Mouse (Mus musculus): Measurements from ENCODE around the gene Vav1. TPM values are rescaled to one million over a fixed set of nuclear protein-coding genes. Genes with fewer than 3 reads are reported as not detected.

Vav1 gene
- polyA plus RNA-seq, 1 experiment from 2014 or later = 1.4 TPM

- Histone ChIP-seq H3K9ac (ENCODE audit: low read length) (no peak overlapping the region), H3K27me3 (ENCODE audit: control insufficient read depth, insufficient read depth, low read length) (no peaks in the 10 kb centered on the region), H3K4me1 (ENCODE audit: control insufficient read depth in 2 of 2, insufficient read depth in 2 of 2, low read length in 2 of 2) (no peaks in the 10 kb centered on the region), H3K36me3 (ENCODE audit: control insufficient read depth, insufficient read depth, low read length) (peaks cover 99% of the 10 kb centered on the region), H3K4me3 (ENCODE audit: control insufficient read depth in 1 of 2, insufficient read depth in 1 of 2, low read depth in 1 of 2, low read length in 2 of 2) (no peak overlapping the region), H3K4me2 (ENCODE audit: low read length) (no peak overlapping the region), H3K27ac (replicated peaks in 1 of 2; ENCODE audit: control insufficient read depth in 1 of 2, insufficient read depth in 1 of 2, low read depth in 2 of 2, low read length in 2 of 2) (no peak overlapping the region), H3K9me3 (ENCODE audit: control insufficient read depth, low read length) (no peaks in the 10 kb centered on the region)
- ATAC-seq (ENCODE audit: insufficient number of reproducible peaks, insufficient read depth, low FRiP score, low read depth) = no peak
- WGBS = 88% methylated on average over 3 of the region's 3 CpGs
Measured at GRCm38 (mm10) chr17:57258191-57258590, 20.7 kb upstream of the Vav1 start.

DNA sequence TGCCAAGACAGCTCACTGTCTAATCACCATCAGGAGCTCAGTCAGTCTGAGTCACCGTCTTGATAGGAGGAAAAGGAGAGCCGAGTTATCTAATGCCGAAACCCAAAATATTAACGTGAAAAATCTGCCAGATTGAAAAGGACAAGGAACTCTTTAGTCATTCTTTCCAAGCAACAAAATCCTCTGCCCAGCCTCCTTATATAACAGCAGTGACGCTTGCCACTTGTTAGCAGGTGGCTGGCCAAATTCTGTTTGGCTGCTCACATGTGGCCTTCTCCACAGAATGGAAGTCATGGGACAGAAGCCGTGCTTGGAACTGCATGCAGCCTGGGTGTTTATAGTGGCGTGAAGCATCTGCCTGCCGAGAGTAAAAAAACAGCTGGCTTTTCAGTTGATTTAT is 19.2 kb upstream of the Vav1 start:
- Histone ChIP-seq H3K36me3 (ENCODE audit: control insufficient read depth, insufficient read depth, low read length) (peaks cover 92% of the 10 kb centered on the region), H3K9me3 (ENCODE audit: control insufficient read depth, low read length) (no peaks in the 10 kb centered on the region), H3K27me3 (ENCODE audit: control insufficient read depth, insufficient read depth, low read length) (no peaks in the 10 kb centered on the region), H3K4me2 (ENCODE audit: low read length) (no peak overlapping the region), H3K9ac (ENCODE audit: low read length) (no peak overlapping the region), H3K4me3 (ENCODE audit: control insufficient read depth in 1 of 2, insufficient read depth in 1 of 2, low read depth in 1 of 2, low read length in 2 of 2) (no peak overlapping the region), H3K4me1 (ENCODE audit: control insufficient read depth in 2 of 2, insufficient read depth in 2 of 2, low read length in 2 of 2) (peaks cover 0 to under 1% of the 10 kb centered on the region in 2 experiments; a peak in 1 of 4 replicates), H3K27ac (replicated peaks in 1 of 2; ENCODE audit: control insufficient read depth in 1 of 2, insufficient read depth in 1 of 2, low read depth in 2 of 2, low read length in 2 of 2) (no peak overlapping the region)
- no peak for ATAC-seq (ENCODE audit: insufficient number of reproducible peaks, insufficient read depth, low FRiP score, low read depth)
- 81% methylated on average over 8 of the region's 8 CpGs for WGBS

- H3K4me1 ChIP-seq (ENCODE audit: control insufficient read depth in 2 of 2, insufficient read depth in 2 of 2, low read length in 2 of 2) = peaks cover 0 to 6% of the 10 kb centered on the region in 2 experiments; a peak in 1 of 4 replicates
- H3K36me3 ChIP-seq (ENCODE audit: control insufficient read depth, insufficient read depth, low read length) = peaks cover 86% of the 10 kb centered on the region
- no peak overlapping the region for H3K4me2 ChIP-seq (ENCODE audit: low read length)
- no peak for ATAC-seq (ENCODE audit: insufficient number of reproducible peaks, insufficient read depth, low FRiP score, low read depth)
- no peak overlapping the region for H3K27ac ChIP-seq (replicated peaks in 1 of 2; ENCODE audit: control insufficient read depth in 1 of 2, insufficient read depth in 1 of 2, low read depth in 2 of 2, low read length in 2 of 2)
- no peak overlapping the region for H3K9ac ChIP-seq (ENCODE audit: low read length)
- no peaks in the 10 kb centered on the region for H3K9me3 ChIP-seq (ENCODE audit: control insufficient read depth, low read length)
- 72% methylated on average over 9 of the region's 9 CpGs for WGBS
- H3K27me3 ChIP-seq (ENCODE audit: control insufficient read depth, insufficient read depth, low read length) = no peaks in the 10 kb centered on the region
- H3K4me3 ChIP-seq (ENCODE audit: control insufficient read depth in 1 of 2, insufficient read depth in 1 of 2, low read depth in 1 of 2, low read length in 2 of 2) = no peak overlapping the region
Measured at GRCm38 (mm10) chr17:57260351-57260750, 18.5 kb upstream of the Vav1 start.

- 82% methylated on average over 4 of the region's 4 CpGs for WGBS
- no peaks in the 10 kb centered on the region for H3K27me3 ChIP-seq (ENCODE audit: control insufficient read depth, insufficient read depth, low read length)
- H3K4me1 ChIP-seq (ENCODE audit: control insufficient read depth in 2 of 2, insufficient read depth in 2 of 2, low read length in 2 of 2) = peaks cover 0 to 6% of the 10 kb centered on the region in 2 experiments; a peak in 1 of 4 replicates
- H3K4me3 ChIP-seq (ENCODE audit: control insufficient read depth in 1 of 2, insufficient read depth in 1 of 2, low read depth in 1 of 2, low read length in 2 of 2) = no peak overlapping the region
- peaks cover 76% of the 10 kb centered on the region for H3K36me3 ChIP-seq (ENCODE audit: control insufficient read depth, insufficient read depth, low read length)
- H3K9me3 ChIP-seq (ENCODE audit: control insufficient read depth, low read length) = no peaks in the 10 kb centered on the region
- H3K27ac ChIP-seq (replicated peaks in 1 of 2; ENCODE audit: control insufficient read depth in 1 of 2, insufficient read depth in 1 of 2, low read depth in 2 of 2, low read length in 2 of 2) = no peak overlapping the region
- H3K4me2 ChIP-seq (ENCODE audit: low read length) = no peak overlapping the region
- no peak for ATAC-seq (ENCODE audit: insufficient number of reproducible peaks, insufficient read depth, low FRiP score, low read depth)
- no peak overlapping the region for H3K9ac ChIP-seq (ENCODE audit: low read length)
Measured at GRCm38 (mm10) chr17:57261286-57261685, 17.6 kb upstream of the Vav1 start.

GRCm38 (mm10) chr17:57261796-57262195 is 17.1 kb upstream of the Vav1 start:
- no peaks in the 10 kb centered on the region for H3K27me3 ChIP-seq (ENCODE audit: control insufficient read depth, insufficient read depth, low read length)
- H3K27ac ChIP-seq (replicated peaks in 1 of 2; ENCODE audit: control insufficient read depth in 1 of 2, insufficient read depth in 1 of 2, low read depth in 2 of 2, low read length in 2 of 2) = no peak overlapping the region
- no peaks in the 10 kb centered on the region for H3K9me3 ChIP-seq (ENCODE audit: control insufficient read depth, low read length)
- no peak overlapping the region for H3K4me3 ChIP-seq (ENCODE audit: control insufficient read depth in 1 of 2, insufficient read depth in 1 of 2, low read depth in 1 of 2, low read length in 2 of 2)
- H3K4me2 ChIP-seq (ENCODE audit: low read length) = no peak overlapping the region
- no peak for ATAC-seq (ENCODE audit: insufficient number of reproducible peaks, insufficient read depth, low FRiP score, low read depth)
- peaks cover 71% of the 10 kb centered on the region for H3K36me3 ChIP-seq (ENCODE audit: control insufficient read depth, insufficient read depth, low read length)
- 33% methylated on average over 1 of the region's 1 CpGs for WGBS
- H3K4me1 ChIP-seq (ENCODE audit: control insufficient read depth in 2 of 2, insufficient read depth in 2 of 2, low read length in 2 of 2) = peaks cover 0 to 6% of the 10 kb centered on the region in 2 experiments; a peak in 1 of 4 replicates
- H3K9ac ChIP-seq (ENCODE audit: low read length) = no peak overlapping the region

GRCm38 (mm10) chr17:57262901-57263550 is 15.9 kb upstream of the Vav1 start:
- H3K27ac ChIP-seq (replicated peaks in 1 of 2; ENCODE audit: control insufficient read depth in 1 of 2, insufficient read depth in 1 of 2, low read depth in 2 of 2, low read length in 2 of 2) = no peak overlapping the region
- H3K4me3 ChIP-seq (ENCODE audit: control insufficient read depth in 1 of 2, insufficient read depth in 1 of 2, low read depth in 1 of 2, low read length in 2 of 2) = no peak overlapping the region
- H3K27me3 ChIP-seq (ENCODE audit: control insufficient read depth, insufficient read depth, low read length) = no peaks in the 10 kb centered on the region
- H3K9me3 ChIP-seq (ENCODE audit: control insufficient read depth, low read length) = no peaks in the 10 kb centered on the region
- 87% methylated on average over 17 of the region's 17 CpGs for WGBS
- H3K36me3 ChIP-seq (ENCODE audit: control insufficient read depth, insufficient read depth, low read length) = peaks cover 59% of the 10 kb centered on the region
- H3K4me2 ChIP-seq (ENCODE audit: low read length) = no peak overlapping the region
- no peak for ATAC-seq (ENCODE audit: insufficient number of reproducible peaks, insufficient read depth, low FRiP score, low read depth)
- peaks cover 0 to 6% of the 10 kb centered on the region in 2 experiments; a peak in 1 of 4 replicates for H3K4me1 ChIP-seq (ENCODE audit: control insufficient read depth in 2 of 2, insufficient read depth in 2 of 2, low read length in 2 of 2)
- no peak overlapping the region for H3K9ac ChIP-seq (ENCODE audit: low read length)

DNA sequence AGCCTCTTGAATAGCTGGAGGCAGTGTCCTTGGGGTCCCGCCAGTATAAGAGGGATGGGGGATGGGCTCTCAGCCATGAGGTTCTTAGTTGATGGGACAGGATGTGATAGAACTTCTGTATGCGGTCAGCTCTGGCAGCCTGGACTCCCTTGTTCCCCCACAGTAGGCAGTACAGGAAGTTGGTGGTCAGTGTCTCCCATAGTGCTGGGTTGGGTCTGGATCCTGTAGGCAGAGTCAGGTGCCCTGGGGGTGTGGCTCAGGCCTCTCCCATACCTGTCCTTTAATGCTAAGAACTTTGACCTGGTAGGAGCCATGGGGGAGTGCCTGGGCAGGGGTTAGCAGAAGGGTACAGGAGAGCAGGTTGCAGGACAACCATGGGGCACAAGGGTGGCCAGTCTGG is 14.7 kb upstream of the Vav1 start:
- ATAC-seq (ENCODE audit: insufficient number of reproducible peaks, insufficient read depth, low FRiP score, low read depth) = no peak
- Histone ChIP-seq H3K36me3 (ENCODE audit: control insufficient read depth, insufficient read depth, low read length) (peaks cover 48% of the 10 kb centered on the region), H3K4me2 (ENCODE audit: low read length) (no peak overlapping the region), H3K9ac (ENCODE audit: low read length) (no peak overlapping the region), H3K9me3 (ENCODE audit: control insufficient read depth, low read length) (no peaks in the 10 kb centered on the region), H3K4me3 (ENCODE audit: control insufficient read depth in 1 of 2, insufficient read depth in 1 of 2, low read depth in 1 of 2, low read length in 2 of 2) (no peak overlapping the region), H3K27me3 (ENCODE audit: control insufficient read depth, insufficient read depth, low read length) (no peaks in the 10 kb centered on the region), H3K27ac (replicated peaks in 1 of 2; ENCODE audit: control insufficient read depth in 1 of 2, insufficient read depth in 1 of 2, low read depth in 2 of 2, low read length in 2 of 2) (no peak overlapping the region), H3K4me1 (ENCODE audit: control insufficient read depth in 2 of 2, insufficient read depth in 2 of 2, low read length in 2 of 2) (peaks cover 0 to 6% of the 10 kb centered on the region in 2 experiments; a peak in 1 of 4 replicates)
- 64% methylated on average over 2 of the region's 2 CpGs for WGBS

All from heart, embryonic 14.5 days (tissue).